Mouse (Mus musculus): ENCODE results near the gene Fbxo34.

- TF ChIP-seq CTCF (IDR thresholded peaks at IDR 0.05; ENCODE audit: extremely low read depth, insufficient read length, insufficient replicate concordance, low read depth, low read length) (no peak), POLR2A (IDR thresholded peaks at IDR 0.05; ENCODE audit: low read depth, low read length) (no peak)
These were observed 71.4 kb downstream of the Fbxo34 start for GRCm38 (mm10) chr14:47521609-47522008.

Measured in small intestine, adult 2 months (tissue).